Mouse (Mus musculus): ENCODE measurements around the gene Chil5. TPM values are rescaled to one million over a fixed set of nuclear protein-coding genes. Genes with fewer than 3 reads are reported as not detected.
"Not testable (repeated sequence)": the region's sequence is repeated elsewhere in the genome, so short reads cannot be mapped to it uniquely, and the experiment has no call there.

Chil5 gene
- total RNA-seq (2021) (not detected), polyA plus RNA-seq (2012; rRNA removed) (0.12 TPM in 1 of 2 replicates, not detected in the other)
- long read RNA-seq: 0 reads

GRCm38 (mm10) chr3:106032781-106033180, at the start of gene Chil5:
Gene Chil5 (minus strand): TSS chr3:106032814.
- intact Hi-C loops (cut with DNase I): no loop called here
- 45% methylated on average over 1 of the region's 1 CpGs for WGBS
- H3K27me3 ChIP-seq (ENCODE audit: control insufficient read depth, insufficient read depth, low read length): no peaks in the 10 kb centered on the region
- H3K9ac ChIP-seq (ENCODE audit: low read depth, low read length): no peak within 1 kb of the TSS
- H3K4me3 ChIP-seq: no peak within 1 kb of the TSS
- TF ChIP-seq EP300 (IDR thresholded peaks at IDR 0.05; ENCODE audit: insufficient read depth, low read depth, low read length) (no peak), CTCF (IDR thresholded peaks at IDR 0.05) (no peak), POLR2A (IDR thresholded peaks at IDR 0.05; ENCODE audit: insufficient read depth, low read depth, low read length) (no peak)
- no peaks in the 10 kb centered on the region for H3K36me3 ChIP-seq (ENCODE audit: control insufficient read depth, insufficient read depth, low read length)
- H3K27ac ChIP-seq: no peak within 1 kb of the TSS
- no peaks in the 10 kb centered on the region for H3K79me2 ChIP-seq (replicated peaks; ENCODE audit: control insufficient read depth, insufficient read depth, low read length)
- H3K4me1 ChIP-seq (ENCODE audit: control insufficient read depth, insufficient read depth, low read length): no peaks in the 10 kb centered on the region
- DNase-seq: no peak

DNA sequence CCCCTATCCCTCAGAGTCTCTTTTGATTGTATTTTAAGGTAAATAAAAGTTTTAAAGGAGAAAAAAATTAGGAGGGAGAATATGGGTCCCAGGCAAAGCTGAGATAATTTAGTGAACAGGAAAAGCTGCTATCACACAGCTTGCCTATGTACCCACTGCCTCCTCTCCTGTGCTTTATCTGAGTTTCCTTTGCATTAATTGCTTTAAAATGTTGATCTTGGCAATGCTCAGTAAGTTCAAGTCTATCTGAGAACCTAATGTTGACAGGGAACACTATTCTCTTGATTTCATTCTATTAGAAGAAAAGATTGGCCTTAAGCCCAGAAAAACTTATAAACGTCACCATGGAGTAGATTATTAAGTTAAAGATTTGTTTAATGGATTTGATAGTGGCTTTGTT, 42.2 kb upstream of the Chil5 start:
- no peak for DNase-seq
- 14% methylated on average over 1 of the region's 1 CpGs for WGBS
- no peak overlapping the region for H3K9ac ChIP-seq (ENCODE audit: low read depth, low read length)
- no peak for TF ChIP-seq POLR2A (IDR thresholded peaks at IDR 0.05; ENCODE audit: insufficient read depth, low read depth, low read length)
- TF ChIP-seq EP300 (IDR thresholded peaks at IDR 0.05; ENCODE audit: insufficient read depth, low read depth, low read length): no peak
- TF ChIP-seq CTCF (IDR thresholded peaks at IDR 0.05): no peak
- intact Hi-C loops (cut with DNase I): no loop called here
- H3K4me1 ChIP-seq (ENCODE audit: control insufficient read depth, insufficient read depth, low read length): no peaks in the 10 kb centered on the region
- H3K27ac ChIP-seq: no peak overlapping the region
- no peaks in the 10 kb centered on the region for H3K79me2 ChIP-seq (replicated peaks; ENCODE audit: control insufficient read depth, insufficient read depth, low read length)
- no peak overlapping the region for H3K4me3 ChIP-seq
- no peaks in the 10 kb centered on the region for H3K27me3 ChIP-seq (ENCODE audit: control insufficient read depth, insufficient read depth, low read length)
- H3K36me3 ChIP-seq (ENCODE audit: control insufficient read depth, insufficient read depth, low read length): no peaks in the 10 kb centered on the region

- Histone ChIP-seq H3K27ac (no peak overlapping the region), H3K9ac (ENCODE audit: low read depth, low read length) (no peak overlapping the region), H3K79me2 (replicated peaks; ENCODE audit: control insufficient read depth, insufficient read depth, low read length) (no peaks in the 10 kb centered on the region), H3K27me3 (ENCODE audit: control insufficient read depth, insufficient read depth, low read length) (no peaks in the 10 kb centered on the region), H3K4me3 (no peak overlapping the region), H3K36me3 (ENCODE audit: control insufficient read depth, insufficient read depth, low read length) (no peaks in the 10 kb centered on the region), H3K4me1 (ENCODE audit: control insufficient read depth, insufficient read depth, low read length) (no peaks in the 10 kb centered on the region)
- intact Hi-C loops (cut with DNase I): no loop called here
- 62% methylated on average over 2 of the region's 2 CpGs for WGBS
- DNase-seq: no peak
- TF ChIP-seq POLR2A (IDR thresholded peaks at IDR 0.05; ENCODE audit: insufficient read depth, low read depth, low read length) (no peak), EP300 (IDR thresholded peaks at IDR 0.05; ENCODE audit: insufficient read depth, low read depth, low read length) (no peak), CTCF (IDR thresholded peaks at IDR 0.05) (no peak)
Observed at GRCm38 (mm10) chr3:106070994-106071393, 38.4 kb upstream of the Chil5 start.

- 32% methylated on average over 5 of the region's 5 CpGs for WGBS
- DNase-seq; H3K79me2 ChIP-seq (replicated peaks; ENCODE audit: control insufficient read depth, insufficient read depth, low read length); H3K9ac ChIP-seq (ENCODE audit: low read depth, low read length); intact Hi-C loops (cut with DNase I); H3K36me3 ChIP-seq (ENCODE audit: control insufficient read depth, insufficient read depth, low read length); H3K27me3 ChIP-seq (ENCODE audit: control insufficient read depth, insufficient read depth, low read length); H3K27ac ChIP-seq; H3K4me3 ChIP-seq; H3K4me1 ChIP-seq (ENCODE audit: control insufficient read depth, insufficient read depth, low read length): not testable (repeated sequence)
Observed at GRCm38 (mm10) chr3:106067707-106068106, 35.1 kb upstream of the Chil5 start.

DNA sequence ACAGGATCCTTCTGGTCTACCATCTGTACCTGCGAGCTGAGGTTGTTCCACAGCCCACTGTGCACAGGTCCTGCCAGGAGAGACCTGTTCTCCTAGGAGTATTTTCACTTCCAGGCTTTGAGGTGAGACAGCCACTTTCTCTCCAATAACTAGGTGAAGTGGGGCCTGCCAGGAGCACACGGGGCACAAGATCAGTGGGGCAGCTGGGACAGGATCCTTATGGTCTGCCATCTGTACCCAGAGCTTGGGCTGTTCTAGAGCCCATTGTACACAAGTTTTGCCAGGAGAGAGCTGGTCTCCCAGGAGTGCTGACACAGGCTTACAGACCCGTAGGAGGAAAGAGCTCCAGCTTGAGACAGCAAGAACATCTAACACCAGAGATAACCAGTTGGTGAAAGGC, 25.4 kb upstream of the Chil5 start:
- Histone ChIP-seq H3K79me2 (replicated peaks; ENCODE audit: control insufficient read depth, insufficient read depth, low read length) (no peaks in the 10 kb centered on the region), H3K27ac (no peak overlapping the region), H3K36me3 (ENCODE audit: control insufficient read depth, insufficient read depth, low read length) (no peaks in the 10 kb centered on the region), H3K27me3 (ENCODE audit: control insufficient read depth, insufficient read depth, low read length) (no peaks in the 10 kb centered on the region), H3K9ac (ENCODE audit: low read depth, low read length) (no peak overlapping the region), H3K4me1 (ENCODE audit: control insufficient read depth, insufficient read depth, low read length) (no peaks in the 10 kb centered on the region), H3K4me3 (no peak overlapping the region)
- 67% methylated on average over 3 of the region's 3 CpGs for WGBS
- TF ChIP-seq POLR2A (IDR thresholded peaks at IDR 0.05; ENCODE audit: insufficient read depth, low read depth, low read length) (no peak), EP300 (IDR thresholded peaks at IDR 0.05; ENCODE audit: insufficient read depth, low read depth, low read length) (no peak), CTCF (IDR thresholded peaks at IDR 0.05) (no peak)
- no peak for DNase-seq
- intact Hi-C loops (cut with DNase I): no loop called here

DNA sequence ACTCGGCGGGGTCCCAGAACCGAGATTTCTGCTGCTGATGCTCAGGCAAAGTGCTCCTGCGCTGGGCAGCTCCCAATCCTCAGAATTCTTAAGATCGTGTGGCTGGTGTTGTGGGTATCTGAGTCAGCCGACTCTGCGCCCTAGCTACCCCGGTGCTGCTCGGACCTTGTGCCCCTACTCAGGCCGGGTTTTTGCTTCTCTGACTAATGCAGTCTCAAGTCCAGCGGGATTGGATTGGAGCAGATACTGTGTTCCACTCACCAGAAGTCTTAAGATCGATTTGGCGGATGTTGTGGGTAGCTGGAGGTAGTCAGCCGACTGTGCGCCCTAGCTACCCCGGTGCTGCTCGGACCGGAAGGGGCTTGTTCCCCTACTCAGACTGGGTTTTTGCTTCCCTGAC, 19.3 kb upstream of the Chil5 start:
- no peak overlapping the region for H3K9ac ChIP-seq (ENCODE audit: low read depth, low read length)
- no peaks in the 10 kb centered on the region for H3K27me3 ChIP-seq (ENCODE audit: control insufficient read depth, insufficient read depth, low read length)
- TF ChIP-seq CTCF (IDR thresholded peaks at IDR 0.05) (no peak), POLR2A (IDR thresholded peaks at IDR 0.05; ENCODE audit: insufficient read depth, low read depth, low read length) (no peak), EP300 (IDR thresholded peaks at IDR 0.05; ENCODE audit: insufficient read depth, low read depth, low read length) (no peak)
- no peaks in the 10 kb centered on the region for H3K79me2 ChIP-seq (replicated peaks; ENCODE audit: control insufficient read depth, insufficient read depth, low read length)
- no peak overlapping the region for H3K4me3 ChIP-seq
- no peaks in the 10 kb centered on the region for H3K36me3 ChIP-seq (ENCODE audit: control insufficient read depth, insufficient read depth, low read length)
- no peak for DNase-seq
- 47% methylated on average over 18 of the region's 18 CpGs for WGBS
- intact Hi-C loops (cut with DNase I): no loop called here
- no peaks in the 10 kb centered on the region for H3K4me1 ChIP-seq (ENCODE audit: control insufficient read depth, insufficient read depth, low read length)
- no peak overlapping the region for H3K27ac ChIP-seq

Data from heart, adult 2 months (tissue).